Mouse (Mus musculus) intestine, postnatal 0 days (tissue): ENCODE results near the gene Gm10775. TPM values are rescaled to one million over a fixed set of nuclear protein-coding genes. Genes with fewer than 3 reads are reported as not detected.

Experiments
- ATAC-seq: fragments of 200-750 bp; cut with Nextera tagmentation; 2 replicates; pipeline ENCODE4 v1.8.0; 2017; ENCODE audit warnings: mild to moderate bottlenecking, moderate TSS enrichment, moderate library complexity
- H3K27ac ChIP-seq: fragments of 300-500 bp; sonication (generic); 2 replicates; pipeline ENCODE4 v1.5.1; 2014; ENCODE audit warnings: mild to moderate bottlenecking, low read depth, low read length, moderate library complexity
- H3K27me3 ChIP-seq: fragments of 300-500 bp; sonication (generic); replicated peaks from 2 replicates; pipeline ENCODE4 v1.6.1; 2014; ENCODE audit warnings: low read length, mixed read lengths; ENCODE audit not compliant: control insufficient read depth, insufficient read depth
- H3K36me3 ChIP-seq: fragments of 300-500 bp; sonication (generic); 2 replicates; pipeline ENCODE4 v1.6.1; 2014; ENCODE audit warnings: mild to moderate bottlenecking, moderate library complexity; ENCODE audit not compliant: control insufficient read depth, insufficient read depth
- H3K4me1 ChIP-seq: fragments of 300-500 bp; sonication (generic); replicated peaks from 2 replicates; pipeline ENCODE4 v1.6.1; 2014; ENCODE audit warnings: antibody characterized with exemption, low read length, mixed read lengths; ENCODE audit not compliant: control insufficient read depth, insufficient read depth
- H3K4me2 ChIP-seq: fragments of 300-500 bp; sonication (generic); replicated peaks from 2 replicates; pipeline ENCODE4 v1.6.1; 2014; ENCODE audit warnings: low read depth, mild to moderate bottlenecking, moderate library complexity
- H3K4me3 ChIP-seq: fragments of 300-500 bp; sonication (generic); 2 replicates; pipeline ENCODE4 v1.5.1; 2014; ENCODE audit warnings: low read depth, low read length
- H3K9ac ChIP-seq: fragments of 300-500 bp; sonication (generic); 2 replicates; pipeline ENCODE4 v1.6.1; 2014; ENCODE audit warnings: mild to moderate bottlenecking, low read depth, low read length
- H3K9me3 ChIP-seq: fragments of 300-500 bp; sonication (generic); 2 replicates; pipeline ENCODE4 v1.6.1; 2016; ENCODE audit warnings: mixed run types; ENCODE audit not compliant: control insufficient read depth
- CTCF ChIP-seq: sonication (generic); IDR thresholded peaks from 2 replicates; pipeline ENCODE4 v1.5.1; 2016; ENCODE audit warnings: low read depth, mild to moderate bottlenecking, control low read depth, antibody characterized with exemption, moderate library complexity
- WGBS: fragments of 180-500 bp; shearing (Covaris S2); extraction: QIAGEN DNeasy Blood & Tissue Kit; methylation state at CpG from one replicate; pipeline ENCODE4 v1.1.7; 2014; 5-methylcytosine and 5-hydroxymethylcytosine counted together
- polyA plus RNA-seq: library from polyadenylated mRNA; unstranded; fragments of >200 nt; fragmentation: Nextera tagmentation; extraction: Ambion mirVana; gene quantifications from 2 replicates; pipeline ENCODE4 v1.2.1, GENCODE M21; 2015

Gm10775 gene
- polyA plus RNA-seq: not detected in 2 replicates

GRCm38 (mm10) chr13:65259239-65259638, at the start of gene Gm10775:
Gene Gm10775 (plus strand): TSS chr13:65259539.
- Histone ChIP-seq H3K4me3 (peak within 1 kb of the TSS; percentile 14; the same call in 1 of the 2 replicates), H3K4me1 (no peaks in the 10 kb centered on the region), H3K27me3 (no peaks in the 10 kb centered on the region), H3K9me3 (peaks cover 28% of the 10 kb centered on the region), H3K36me3 (0 out of 2 replicates have a peak, but pooled peaks cover 5% of the 10 kb centered on the region), H3K27ac (no peak within 1 kb of the TSS), H3K9ac (no peak within 1 kb of the TSS), H3K4me2 (peak within 1 kb of the TSS; percentile 48)
- TF ChIP-seq CTCF: no peak
- 42% methylated on average over 29 of the region's 29 CpGs for WGBS
- ATAC-seq: no peak

GRCm38 (mm10) chr13:65225945-65226344, 33.4 kb upstream of the Gm10775 start:
- no peak for ATAC-seq
- no peaks in the 10 kb centered on the region for H3K9me3 ChIP-seq
- no peak overlapping the region for H3K4me2 ChIP-seq
- TF ChIP-seq CTCF: no peak
- H3K9ac ChIP-seq: no peak overlapping the region
- H3K27me3 ChIP-seq: no peaks in the 10 kb centered on the region
- H3K4me1 ChIP-seq: no peaks in the 10 kb centered on the region
- no peak overlapping the region for H3K27ac ChIP-seq
- H3K4me3 ChIP-seq: no peak overlapping the region
- 59% methylated on average over 6 of the region's 6 CpGs for WGBS
- H3K36me3 ChIP-seq: no peaks in the 10 kb centered on the region

GRCm38 (mm10) chr13:65226657-65227056, 32.7 kb upstream of the Gm10775 start:
- Histone ChIP-seq H3K27ac (no peak overlapping the region), H3K4me1 (no peaks in the 10 kb centered on the region), H3K9ac (no peak overlapping the region), H3K36me3 (no peaks in the 10 kb centered on the region), H3K4me3 (no peak overlapping the region), H3K9me3 (no peaks in the 10 kb centered on the region), H3K27me3 (no peaks in the 10 kb centered on the region), H3K4me2 (no peak overlapping the region)
- WGBS: 81% methylated on average over 2 of the region's 2 CpGs
- ATAC-seq: no peak
- TF ChIP-seq CTCF: no peak

- Histone ChIP-seq H3K4me3 (no peak overlapping the region), H3K27me3 (no peaks in the 10 kb centered on the region), H3K9ac (no peak overlapping the region), H3K4me2 (no peak overlapping the region), H3K4me1 (0 out of 2 replicates have a peak, but pooled peaks cover 9% of the 10 kb centered on the region), H3K27ac (no peak overlapping the region), H3K9me3 (no peaks in the 10 kb centered on the region), H3K36me3 (no peaks in the 10 kb centered on the region)
- WGBS: 64% methylated on average over 9 of the region's 9 CpGs
- no peak for TF ChIP-seq CTCF
- no peak for ATAC-seq
Measured at GRCm38 (mm10) chr13:65237211-65237610, 22.1 kb upstream of the Gm10775 start.

DNA sequence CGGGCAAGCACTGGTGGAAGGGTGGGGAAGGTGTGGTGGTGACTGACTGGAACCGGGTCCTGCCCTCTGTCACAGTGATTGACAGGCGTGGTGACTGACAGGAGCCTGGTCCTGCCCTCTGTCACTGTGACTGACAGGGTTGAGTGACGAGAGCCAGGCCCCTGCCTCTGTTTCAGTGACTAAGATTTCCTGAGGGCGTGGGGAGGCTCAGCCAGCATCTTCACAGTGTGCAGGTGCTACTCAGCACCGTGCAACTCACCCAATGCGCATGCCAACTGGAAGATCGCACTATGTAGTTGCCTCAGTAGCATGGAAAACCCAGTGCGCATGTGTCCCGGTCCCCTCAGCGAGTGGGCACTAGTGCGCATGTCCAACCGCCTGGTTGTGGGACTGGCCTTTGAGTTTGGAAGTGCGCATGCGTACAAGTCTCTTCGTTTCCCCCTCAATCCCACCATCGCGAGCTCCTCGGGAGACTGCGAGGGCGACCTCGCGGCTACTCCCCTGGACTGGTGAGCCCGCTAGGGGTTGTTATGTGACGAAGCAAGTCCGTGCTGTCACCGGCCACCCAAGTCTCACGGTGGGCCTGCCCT, 18.7 kb upstream of the Gm10775 start:
- H3K4me2 ChIP-seq: peak overlapping the region; percentile 98
- peak overlapping the region; percentile 91 for H3K27ac ChIP-seq
- WGBS: under 1% methylated on average over 28 of the region's 28 CpGs
- peak overlapping the region; percentile 66 for H3K9ac ChIP-seq
- H3K36me3 ChIP-seq: no peaks in the 10 kb centered on the region
- 0 out of 2 replicates have a peak, but pooled peaks cover 10% of the 10 kb centered on the region for H3K4me1 ChIP-seq
- peak overlapping the region; percentile 87 for H3K4me3 ChIP-seq
- peak; percentile 93 for ATAC-seq
- TF ChIP-seq CTCF: no peak
- no peaks in the 10 kb centered on the region for H3K9me3 ChIP-seq
- no peaks in the 10 kb centered on the region for H3K27me3 ChIP-seq

GRCm38 (mm10) chr13:65241099-65241626, 18.2 kb upstream of the Gm10775 start:
- peak overlapping the region; percentile 87 for H3K4me3 ChIP-seq
- under 1% methylated on average over 45 of the region's 45 CpGs for WGBS
- H3K36me3 ChIP-seq: no peaks in the 10 kb centered on the region
- no peak for TF ChIP-seq CTCF
- no peaks in the 10 kb centered on the region for H3K9me3 ChIP-seq
- 0 out of 2 replicates have a peak, but pooled peaks cover 10% of the 10 kb centered on the region for H3K4me1 ChIP-seq
- H3K9ac ChIP-seq: peak overlapping the region; percentile 66
- H3K27me3 ChIP-seq: no peaks in the 10 kb centered on the region
- H3K4me2 ChIP-seq: peak overlapping the region; percentile 98
- H3K27ac ChIP-seq: peak overlapping the region; percentile 91
- ATAC-seq: peak; percentile 87
